ENCODE assay signal across 14 mouse cellular contexts in the genomic region with DNA sequence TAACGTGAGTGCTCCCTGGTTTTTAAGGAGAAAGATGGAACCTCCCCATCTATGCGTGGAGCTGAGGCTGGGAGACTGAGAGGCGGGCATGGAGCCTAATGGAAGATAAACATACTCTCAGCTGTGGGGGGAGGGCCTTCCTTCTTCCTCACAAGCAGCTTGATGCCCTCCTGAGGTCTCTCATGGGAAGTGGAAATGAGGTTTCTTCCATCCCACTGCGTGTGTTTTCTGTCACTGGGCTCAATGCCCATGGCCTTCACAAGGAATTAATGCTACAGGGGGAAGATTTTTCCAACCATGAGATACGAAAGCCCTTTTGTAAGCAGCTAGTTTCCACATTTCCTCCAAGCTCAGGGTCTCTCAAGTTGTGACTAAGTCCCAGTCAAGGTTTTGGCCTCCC. TPM values are rescaled to one million over a fixed set of nuclear protein-coding genes. Genes with fewer than 3 reads are reported as not detected.
A peak's percentile ranks its signal among the peaks of the same experiment; 100 is the strongest.
DNase-seq lines count a peak whose midpoint lies in the region; ATAC-seq and TF ChIP-seq lines count a peak whose summit lies in the region.
"Had no signal": no experiment of that assay in that cellular context is flagged by ENCODE, and none has a peak within 500 bp of the region (broad histone marks: within the 10 kb centered on the region; RNA-seq: fewer than 3 reads in every experiment).

No protein-coding gene starts in this region.

- no peak for ATAC-seq in heart, embryonic 11.5 days (replicated peaks; ENCODE audit: insufficient number of reproducible peaks, low FRiP score, low TSS enrichment)
- ATAC-seq in midbrain, embryonic 11.5 days (ENCODE audit: low FRiP score), result no peak
- ATAC-seq in midbrain, embryonic 16.5 days, result no peak
- no peak for ATAC-seq in stomach, postnatal 0 days (ENCODE audit: low FRiP score, low TSS enrichment)
- no peak for ATAC-seq in kidney, embryonic 15.5 days (replicated peaks; ENCODE audit: low FRiP score)
- ATAC-seq: forebrain, embryonic 16.5 days; hindbrain, postnatal 0 days had no signal

- no peak overlapping the region for H3K9ac ChIP-seq in heart, embryonic 11.5 days (ENCODE audit: low read depth, low read length)
- H3K9ac ChIP-seq in midbrain, embryonic 11.5 days (ENCODE audit: low read length), result no peak overlapping the region
- no peak overlapping the region for H3K9ac ChIP-seq in midbrain, embryonic 16.5 days (ENCODE audit: low read depth, low read length)
- H3K9ac ChIP-seq in stomach, postnatal 0 days (ENCODE audit: low read length), result no peak overlapping the region
- no peak overlapping the region for H3K9ac ChIP-seq in kidney, embryonic 15.5 days
- H3K9ac ChIP-seq: neural tube, embryonic 15.5 days had no signal

- H3K9me3 ChIP-seq in heart, embryonic 10.5 days, result no peaks in the 10 kb centered on the region
- H3K9me3 ChIP-seq in heart, embryonic 11.5 days (replicated peaks; ENCODE audit: control insufficient read depth, low read length), result no peaks in the 10 kb centered on the region
- H3K9me3 ChIP-seq in midbrain, embryonic 11.5 days (ENCODE audit: control insufficient read depth, low read length), result no peaks in the 10 kb centered on the region
- H3K9me3 ChIP-seq in midbrain, embryonic 16.5 days (replicated peaks; ENCODE audit: control insufficient read depth, low read length, poor library complexity, severe bottlenecking), result no peaks in the 10 kb centered on the region
- no peaks in the 10 kb centered on the region for H3K9me3 ChIP-seq in stomach, postnatal 0 days (ENCODE audit: control insufficient read depth, low read length)
- H3K9me3 ChIP-seq in kidney, embryonic 15.5 days (replicated peaks), result no peaks in the 10 kb centered on the region
- H3K9me3 ChIP-seq: neural tube, embryonic 15.5 days had no signal

- H3K4me1 ChIP-seq in heart, embryonic 10.5 days, result peaks cover 40% of the 10 kb centered on the region
- H3K4me1 ChIP-seq in heart, embryonic 11.5 days (ENCODE audit: control insufficient read depth, insufficient read depth, low read length), result peaks cover 9% of the 10 kb centered on the region
- no peaks in the 10 kb centered on the region for H3K4me1 ChIP-seq in midbrain, embryonic 11.5 days (ENCODE audit: control insufficient read depth, insufficient read depth, low read length)
- H3K4me1 ChIP-seq in midbrain, embryonic 16.5 days (ENCODE audit: control insufficient read depth, insufficient read depth, low read length), result no peaks in the 10 kb centered on the region
- H3K4me1 ChIP-seq in stomach, postnatal 0 days (replicated peaks; ENCODE audit: control insufficient read depth, insufficient read depth), result no peaks in the 10 kb centered on the region
- peaks cover under 1% of the 10 kb centered on the region for H3K4me1 ChIP-seq in kidney, embryonic 15.5 days

- TF ChIP-seq CTCF in stomach, postnatal 0 days (IDR thresholded peaks at IDR 0.05; ENCODE audit: low read depth), result 0 out of 2 replicates have a peak, but pooled peaks have one; percentile 4

- peaks cover 6% of the 10 kb centered on the region; the same call in 1 of the 2 replicates for H3K36me3 ChIP-seq in heart, embryonic 10.5 days
- no peaks in the 10 kb centered on the region; the same call in 1 of the 2 replicates for H3K36me3 ChIP-seq in heart, embryonic 11.5 days (ENCODE audit: control insufficient read depth, insufficient read depth, low read length)
- no peaks in the 10 kb centered on the region for H3K36me3 ChIP-seq in midbrain, embryonic 11.5 days (ENCODE audit: control insufficient read depth, insufficient read depth, low read length)
- no peaks in the 10 kb centered on the region for H3K36me3 ChIP-seq in midbrain, embryonic 16.5 days (ENCODE audit: control insufficient read depth, insufficient read depth, low read length)
- no peaks in the 10 kb centered on the region for H3K36me3 ChIP-seq in stomach, postnatal 0 days (ENCODE audit: control insufficient read depth, insufficient read depth, low read length)
- H3K36me3 ChIP-seq in kidney, embryonic 15.5 days, result no peaks in the 10 kb centered on the region

- WGBS in heart, embryonic 10.5 days, result 38% methylated on average over 5 of the region's 5 CpGs
- 40% methylated on average over 5 of the region's 5 CpGs for whole genome bisulfite sequencing in heart, embryonic 11.5 days (ENCODE audit: insufficient replicate concordance)
- 80% methylated on average over 5 of the region's 5 CpGs for WGBS in midbrain, embryonic 11.5 days
- 75% methylated on average over 5 of the region's 5 CpGs for WGBS in midbrain, embryonic 16.5 days
- WGBS in stomach, postnatal 0 days, result 29% methylated on average over 5 of the region's 5 CpGs
- WGBS in kidney, embryonic 15.5 days, result 58% methylated on average over 5 of the region's 5 CpGs

- no peak overlapping the region for H3K4me3 ChIP-seq in heart, embryonic 10.5 days
- H3K4me3 ChIP-seq in heart, embryonic 11.5 days (ENCODE audit: low read depth, low read length), result no peak overlapping the region
- no peak overlapping the region for H3K4me3 ChIP-seq in midbrain, embryonic 11.5 days (ENCODE audit: low read depth, low read length)
- H3K4me3 ChIP-seq in midbrain, embryonic 16.5 days (ENCODE audit: low read depth, low read length), result no peak overlapping the region
- H3K4me3 ChIP-seq in stomach, postnatal 0 days (ENCODE audit: low read depth, low read length), result no peak overlapping the region
- H3K4me3 ChIP-seq in kidney, embryonic 15.5 days (replicated peaks), result no peak overlapping the region
- H3K4me3 ChIP-seq: neural tube, embryonic 15.5 days had no signal

- H3K4me2 ChIP-seq in heart, embryonic 11.5 days, result no peak overlapping the region
- no peak overlapping the region for H3K4me2 ChIP-seq in midbrain, embryonic 11.5 days
- H3K4me2 ChIP-seq in midbrain, embryonic 16.5 days (ENCODE audit: low read length), result no peak overlapping the region
- no peak overlapping the region for H3K4me2 ChIP-seq in stomach, postnatal 0 days (replicated peaks; ENCODE audit: low read depth)
- no peak overlapping the region for H3K4me2 ChIP-seq in kidney, embryonic 15.5 days
- H3K4me2 ChIP-seq: liver, embryonic 11.5 days; neural tube, embryonic 15.5 days had no signal

- no peak for TF ChIP-seq EP300 in stomach, postnatal 0 days (optimal IDR thresholded peaks at IDR 0.05)

- H3K27ac ChIP-seq in heart, embryonic 10.5 days, result peak overlapping the region; percentile 52; the same call in 1 of the 2 replicates
- H3K27ac ChIP-seq in heart, embryonic 11.5 days (ENCODE audit: low read depth, low read length), result no peak overlapping the region
- no peak overlapping the region for H3K27ac ChIP-seq in midbrain, embryonic 11.5 days (ENCODE audit: low read depth, low read length)
- H3K27ac ChIP-seq in midbrain, embryonic 16.5 days (ENCODE audit: low read length), result no peak overlapping the region
- H3K27ac ChIP-seq in stomach, postnatal 0 days (replicated peaks), result no peak overlapping the region
- H3K27ac ChIP-seq in kidney, embryonic 15.5 days, result no peak overlapping the region
- H3K27ac ChIP-seq: hindbrain, postnatal 0 days; neural tube, embryonic 15.5 days had no signal

- peaks cover 16% of the 10 kb centered on the region for H3K27me3 ChIP-seq in heart, embryonic 10.5 days (ENCODE audit: insufficient read depth, poor library complexity, severe bottlenecking)
- peaks cover 3% of the 10 kb centered on the region; the same call in 1 of the 2 replicates for H3K27me3 ChIP-seq in heart, embryonic 11.5 days (ENCODE audit: control insufficient read depth, insufficient read depth, low read length)
- H3K27me3 ChIP-seq in midbrain, embryonic 11.5 days (ENCODE audit: control insufficient read depth, insufficient read depth, low read length), result no peaks in the 10 kb centered on the region
- no peaks in the 10 kb centered on the region for H3K27me3 ChIP-seq in midbrain, embryonic 16.5 days (ENCODE audit: control insufficient read depth, insufficient read depth, low read depth, low read length)
- no peaks in the 10 kb centered on the region for H3K27me3 ChIP-seq in stomach, postnatal 0 days (ENCODE audit: control insufficient read depth, insufficient read depth, low read length)
- no peaks in the 10 kb centered on the region for H3K27me3 ChIP-seq in kidney, embryonic 15.5 days
- H3K27me3 ChIP-seq: neural tube, embryonic 15.5 days had no signal

- DNase-seq in adrenal gland, adult 2 months, result peak; percentile 72
- no peak for DNase-seq in adrenal gland, postnatal 25 days
- DNase-seq in heart, embryonic 10.5 days (ENCODE audit: low spot score), result no peak
- peak; percentile 67 for DNase-seq in midbrain, embryonic 11.5 days (ENCODE audit: low spot score, missing footprints)
- no peak for DNase-seq in stomach, postnatal 0 days (ENCODE audit: low spot score)
- DNase-seq: right cerebral cortex, adult 18-20 months; spleen, adult 18-20 months had no signal

RNA-seq across cellular contexts. Expression of gene Tbc1d7, which starts 32.3 kb away (rescaled TPM):
- 10 to 100 TPM; 16.1 to 22.6 TPM for total RNA-seq in adrenal gland, adult 2 months (2021)
- 12.6 and 19.5 TPM in 2 replicates for polyA plus RNA-seq in adrenal gland, adult 2 months (2012; rRNA removed)
- total RNA-seq in adrenal gland, postnatal 25 days (2021), result 20.9 and 21.5 TPM in 2 replicates
- 55.0 and 55.8 TPM in 2 replicates for polyA plus RNA-seq in heart, embryonic 10.5 days (2016; fragmentation: Nextera tagmentation; extraction: Ambion mirVana)
- polyA plus RNA-seq in heart, embryonic 11.5 days (2014; fragmentation: Nextera tagmentation; extraction: Ambion mirVana), result 51.1 and 54.2 TPM in 2 replicates
- polyA plus RNA-seq in midbrain, embryonic 11.5 days (2014; fragmentation: Nextera tagmentation; extraction: Ambion mirVana), result 70.2 and 71.5 TPM in 2 replicates
- polyA plus RNA-seq in midbrain, embryonic 16.5 days (2015; fragmentation: Nextera tagmentation; extraction: Ambion mirVana), result 84.0 and 91.8 TPM in 2 replicates
- 30.9 and 31.3 TPM in 2 replicates for polyA plus RNA-seq in stomach, postnatal 0 days (2015; fragmentation: Nextera tagmentation; extraction: Ambion mirVana)
- 51.6 and 54.7 TPM in 2 replicates for polyA plus RNA-seq in kidney, embryonic 15.5 days (2015; fragmentation: Nextera tagmentation; extraction: Ambion mirVana)

Comparison
In these comparisons a context has a peak if more than half of its experiments do, and no peak if none do; other contexts are left out.
1. DNase-seq: peak in adrenal gland, adult 2 months (single experiment) and midbrain, embryonic 11.5 days (single experiment); none in adrenal gland, postnatal 25 days (single experiment), heart, embryonic 10.5 days (single experiment) and stomach, postnatal 0 days (single experiment).